In genomic region chr12:29137455-29137854, GRCm38 (mm10) we compare ENCODE assay signal across 8 mouse cellular contexts.
DNase-seq lines count a peak whose midpoint lies in the region; ATAC-seq and TF ChIP-seq lines count a peak whose summit lies in the region.

No protein-coding gene starts in this region.

- no peak overlapping the region for H3K4me3 ChIP-seq in heart, embryonic 15.5 days
- H3K4me3 ChIP-seq in heart, embryonic 10.5 days = no peak overlapping the region
- 0 out of 2 replicates have a peak overlapping the region, but pooled peaks have one; percentile 0 for H3K4me3 ChIP-seq in G1E (ENCODE audit: low read depth, low read length)
- no peak overlapping the region for H3K4me3 ChIP-seq in hindbrain, postnatal 0 days (ENCODE audit: low read length)

- no peak overlapping the region for H3K9ac ChIP-seq in heart, embryonic 15.5 days
- H3K9ac ChIP-seq in hindbrain, postnatal 0 days (replicated peaks; ENCODE audit: low read length) = no peak overlapping the region

- DNase-seq in heart, embryonic 10.5 days (ENCODE audit: low spot score) = no peak
- no peak for DNase-seq in G1E (ENCODE audit: low spot score)
- peak; percentile 58 for DNase-seq in cerebellum, adult 11-12 months
- peak; percentile 60 for DNase-seq in hindbrain, postnatal 0 days (ENCODE audit: low spot score)
- DNase-seq in embryo, embryonic 9.5 days (ENCODE audit: extremely low spot score) = no peak
- no peak for DNase-seq in spleen, postnatal 14 days (ENCODE audit: low spot score in 2 of 2)

- no peak overlapping the region for H3K4me2 ChIP-seq in heart, embryonic 15.5 days
- H3K4me2 ChIP-seq in hindbrain, postnatal 0 days (ENCODE audit: low read depth, low read length) = no peak overlapping the region

- peaks cover 33% of the 10 kb centered on the region for H3K4me1 ChIP-seq in heart, embryonic 15.5 days (replicated peaks)
- peaks cover 31% of the 10 kb centered on the region for H3K4me1 ChIP-seq in heart, embryonic 10.5 days
- no peaks in the 10 kb centered on the region for H3K4me1 ChIP-seq in G1E (ENCODE audit: insufficient read depth, low read depth, low read length)
- H3K4me1 ChIP-seq in hindbrain, postnatal 0 days (ENCODE audit: insufficient read depth, low read length) = peaks cover 32% of the 10 kb centered on the region

- H3K36me3 ChIP-seq in heart, embryonic 15.5 days = no peaks in the 10 kb centered on the region
- H3K36me3 ChIP-seq in heart, embryonic 10.5 days = no peaks in the 10 kb centered on the region
- H3K36me3 ChIP-seq in G1E (replicated peaks) = no peaks in the 10 kb centered on the region
- H3K36me3 ChIP-seq in hindbrain, postnatal 0 days (ENCODE audit: insufficient read depth, low read length) = no peaks in the 10 kb centered on the region

- 66% methylated on average over 8 of the region's 8 CpGs for WGBS in heart, embryonic 15.5 days
- WGBS in heart, embryonic 10.5 days = 85% methylated on average over 8 of the region's 8 CpGs
- WGBS in hindbrain, postnatal 0 days = 38% methylated on average over 8 of the region's 8 CpGs

- no peak for TF ChIP-seq CTCF in G1E (IDR thresholded peaks at IDR 0.05; ENCODE audit: low read depth, low read length)
- no peak for TF ChIP-seq CTCF in hindbrain, postnatal 0 days (IDR thresholded peaks at IDR 0.05; ENCODE audit: low read depth)

- peak overlapping the region; percentile 57; the same call in 1 of the 2 replicates for H3K27ac ChIP-seq in heart, embryonic 15.5 days
- no peak overlapping the region for H3K27ac ChIP-seq in heart, embryonic 10.5 days
- peak overlapping the region; percentile 66 for H3K27ac ChIP-seq in hindbrain, postnatal 0 days

- H3K27me3 ChIP-seq in heart, embryonic 15.5 days = no peaks in the 10 kb centered on the region
- H3K27me3 ChIP-seq in heart, embryonic 10.5 days (ENCODE audit: insufficient read depth, poor library complexity, severe bottlenecking) = peaks cover 6% of the 10 kb centered on the region; the same call in 1 of the 2 replicates
- no peaks in the 10 kb centered on the region for H3K27me3 ChIP-seq in G1E (ENCODE audit: insufficient read depth, low read length)
- no peaks in the 10 kb centered on the region for H3K27me3 ChIP-seq in hindbrain, postnatal 0 days (ENCODE audit: insufficient read depth, low read length)

- 0 out of 2 replicates have a peak, but pooled peaks have one; percentile 7 for ATAC-seq in heart, embryonic 15.5 days (replicated peaks; ENCODE audit: insufficient number of reproducible peaks, insufficient read depth, low FRiP score, low read depth)
- no peak for ATAC-seq in G1E (ENCODE audit: extremely low read depth, insufficient number of reproducible peaks, low FRiP score, poor library complexity, severe bottlenecking)
- peak; percentile 71 for ATAC-seq in hindbrain, postnatal 0 days
- no peak for ATAC-seq in megakaryocyte progenitor cell, adult 5-6 weeks (replicated peaks; ENCODE audit: poor library complexity)

- H3K9me3 ChIP-seq in heart, embryonic 15.5 days (replicated peaks) = no peaks in the 10 kb centered on the region
- no peaks in the 10 kb centered on the region for H3K9me3 ChIP-seq in heart, embryonic 10.5 days
- H3K9me3 ChIP-seq in G1E (replicated peaks) = peaks cover 78% of the 10 kb centered on the region
- H3K9me3 ChIP-seq in hindbrain, postnatal 0 days (ENCODE audit: low read length) = no peaks in the 10 kb centered on the region

Comparison
In these comparisons a context has a peak if more than half of its experiments do, and no peak if none do; other contexts are left out.
1. ATAC-seq: peak in heart, embryonic 15.5 days (single experiment) and hindbrain, postnatal 0 days (single experiment); none in G1E (single experiment) and megakaryocyte progenitor cell, adult 5-6 weeks (single experiment).
2. DNase-seq: peak in cerebellum, adult 11-12 months (single experiment) and hindbrain, postnatal 0 days (single experiment); none in heart, embryonic 10.5 days (single experiment), G1E (single experiment), embryo, embryonic 9.5 days (single experiment) and spleen, postnatal 14 days (0 of 2).